Mouse (Mus musculus): ENCODE results near the gene Pla2g15. TPM values are rescaled to one million over a fixed set of nuclear protein-coding genes. Genes with fewer than 3 reads are reported as not detected.

The Pla2g15 gene
- 4.3 TPM for polyA plus RNA-seq (2017; shearing (Covaris generic))

GRCm38 (mm10) chr8:106149801-106150652 is at the start of gene Pla2g15:
Gene Pla2g15 (plus strand): TSS chr8:106150399.

GRCm38 (mm10) chr8:106136156-106137130 is 13.8 kb upstream of the Pla2g15 start, which contains the start of gene Esrp2:
Gene Esrp2 (minus strand): TSS chr8:106136974.

GRCm38 (mm10) chr8:106168356-106169016 is 18.3 kb downstream of the Pla2g15 start, which contains the start of gene Slc7a6:
Gene Slc7a6 (plus strand): TSS chr8:106168857.

GRCm38 (mm10) chr8:106210821-106211345 is 60.7 kb downstream of the Pla2g15 start, which contains the start of the genes Slc7a6os and Prmt7:
Gene Slc7a6os (minus strand): TSS chr8:106210935.
Gene Prmt7 (plus strand): TSS chr8:106210936.

Other genes starting within 250 kb of the Pla2g15 start
- 18.5 TPM for gene Pskh1, start 250.0 kb upstream of the Pla2g15 start, polyA plus RNA-seq (2017; shearing (Covaris generic))
- 0.59 TPM for gene Ctrl, start 216.5 kb upstream of the Pla2g15 start, polyA plus RNA-seq (2017; shearing (Covaris generic))
- gene Psmb10, start 212.0 kb upstream of the Pla2g15 start, polyA plus RNA-seq (2017; shearing (Covaris generic)) = 256 TPM
- gene Lcat, start 207.0 kb upstream of the Pla2g15 start, polyA plus RNA-seq (2017; shearing (Covaris generic)) = not detected
- gene Slc12a4, start 184.3 kb upstream of the Pla2g15 start, polyA plus RNA-seq (2017; shearing (Covaris generic)) = 13.7 TPM
- gene Dpep3, start 171.0 kb upstream of the Pla2g15 start, polyA plus RNA-seq (2017; shearing (Covaris generic)) = 0.22 TPM
- gene Dus2, start 159.1 kb upstream of the Pla2g15 start, polyA plus RNA-seq (2017; shearing (Covaris generic)) = 40.4 TPM
- 0.74 TPM for gene Dpep2nb, start 144.4 kb upstream of the Pla2g15 start, polyA plus RNA-seq (2017; shearing (Covaris generic))
- gene Ddx28, start 138.5 kb upstream of the Pla2g15 start, polyA plus RNA-seq (2017; shearing (Covaris generic)) = 7.5 TPM
- 187 TPM for gene Nfatc3, start 91.6 kb upstream of the Pla2g15 start, polyA plus RNA-seq (2017; shearing (Covaris generic))
- 1.1 TPM for gene Esrp2, start 13.4 kb upstream of the Pla2g15 start, polyA plus RNA-seq (2017; shearing (Covaris generic))
- gene Slc7a6, start 18.5 kb downstream of the Pla2g15 start, polyA plus RNA-seq (2017; shearing (Covaris generic)) = 30.3 TPM
- 70.7 TPM for gene Slc7a6os, start 60.5 kb downstream of the Pla2g15 start, polyA plus RNA-seq (2017; shearing (Covaris generic))
- gene Prmt7, start 60.5 kb downstream of the Pla2g15 start, polyA plus RNA-seq (2017; shearing (Covaris generic)) = 30.2 TPM
- 0.22 TPM for gene Smpd3, start 187.6 kb downstream of the Pla2g15 start, polyA plus RNA-seq (2017; shearing (Covaris generic))